Mouse (Mus musculus) bone marrow macrophage, adult 2 months (primary cell): ENCODE results near the gene Gphb5. TPM values are rescaled to one million over a fixed set of nuclear protein-coding genes. Genes with fewer than 3 reads are reported as not detected.
"Not testable (repeated sequence)": the region's sequence is repeated elsewhere in the genome, so short reads cannot be mapped to it uniquely, and the experiment has no call there.

Experiments used
- H3K27ac ChIP-seq: 2 replicates; pipeline ENCODE4 v1.5.1; 2012; ENCODE audit warnings: low read depth, low read length; ENCODE audit not compliant: insufficient read depth
- H3K4me1 ChIP-seq: 2 replicates; pipeline ENCODE4 v1.6.1; 2012; ENCODE audit warnings: low read length; ENCODE audit not compliant: control insufficient read depth, insufficient read depth
- H3K4me3 ChIP-seq: 2 replicates; pipeline ENCODE4 v1.5.1; 2012; ENCODE audit warnings: mild to moderate bottlenecking, low read length, moderate library complexity; ENCODE audit not compliant: insufficient read depth
- CTCF ChIP-seq: IDR thresholded peaks from 2 replicates; pipeline ENCODE4 v1.5.1; 2012; ENCODE audit warnings: low read depth, mild to moderate bottlenecking, low read length, moderate library complexity
- POLR2A ChIP-seq: IDR thresholded peaks from 2 replicates; pipeline ENCODE4 v1.6.1; 2012; ENCODE audit warnings: mild to moderate bottlenecking, low read depth, low read length, borderline replicate concordance
- polyA plus RNA-seq: library from polyadenylated mRNA; stranded (reverse); fragments of >200 nt; gene quantifications from 2 replicates; pipeline ENCODE4 v1.2.4, GENCODE M21; 2012; ENCODE audit not compliant: missing spikeins, insufficient read depth, insufficient read length

Gene Gphb5
- polyA plus RNA-seq, 1 experiment, result not detected

DNA sequence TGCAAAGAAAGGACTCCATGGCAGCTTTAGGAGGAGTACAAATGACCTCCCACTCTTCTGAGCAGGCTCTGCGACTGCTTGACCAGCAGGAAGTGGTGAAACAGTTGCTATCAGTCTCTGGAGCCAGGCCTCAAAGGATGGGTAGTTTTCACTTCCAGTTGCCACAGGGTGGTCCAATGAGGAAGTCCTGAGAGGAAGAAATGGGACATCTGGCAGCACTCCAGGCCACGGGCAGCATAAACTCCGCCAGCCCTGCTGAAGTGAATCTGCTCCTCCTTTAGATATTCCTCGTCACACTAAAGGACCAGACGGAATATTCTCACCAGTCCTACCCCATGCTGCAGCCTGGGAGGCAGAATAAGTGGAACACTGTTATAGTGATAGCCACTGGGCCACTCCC, 32.3 kb upstream of the Gphb5 start:
- TF ChIP-seq CTCF, result no peak
- TF ChIP-seq POLR2A, result no peak
- peaks cover 51% of the 10 kb centered on the region for H3K4me1 ChIP-seq
- peak overlapping the region; percentile 60 for H3K4me3 ChIP-seq
- H3K27ac ChIP-seq, result peak overlapping the region; percentile 74

GRCm38 (mm10) chr12:75446245-75446644, 29.7 kb upstream of the Gphb5 start:
- H3K4me1 ChIP-seq, result peaks cover 46% of the 10 kb centered on the region
- H3K27ac ChIP-seq, result no peak overlapping the region
- no peak for TF ChIP-seq POLR2A
- TF ChIP-seq CTCF, result no peak
- H3K4me3 ChIP-seq, result no peak overlapping the region

DNA sequence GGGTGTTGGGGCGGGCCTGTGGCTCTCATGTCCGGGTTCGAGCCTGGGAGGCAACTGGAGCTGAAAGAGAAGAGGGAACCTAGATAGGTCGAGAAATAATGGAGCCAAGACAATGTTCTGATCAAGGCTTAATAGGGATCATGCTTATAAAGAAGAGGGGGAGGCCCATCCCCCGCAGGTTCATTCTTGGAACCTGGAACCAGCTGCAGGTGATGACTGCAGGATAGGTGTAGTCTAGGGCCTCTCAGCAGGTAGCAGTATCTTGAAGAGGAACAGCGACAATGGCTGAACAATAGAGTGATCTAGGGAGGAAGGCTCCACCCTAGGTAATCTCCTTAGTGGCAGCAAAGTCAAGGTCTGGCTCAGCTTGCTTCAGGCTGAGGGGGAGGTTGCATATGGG, 15.8 kb upstream of the Gphb5 start:
- H3K4me3 ChIP-seq, H3K4me1 ChIP-seq, H3K27ac ChIP-seq: not testable (repeated sequence)

- Histone ChIP-seq H3K4me1 (peaks cover 3% of the 10 kb centered on the region; the same call in 1 of the 2 replicates), H3K4me3 (no peak overlapping the region), H3K27ac (no peak overlapping the region)
- TF ChIP-seq POLR2A, result no peak
- TF ChIP-seq CTCF, result no peak
Measured at GRCm38 (mm10) chr12:75429685-75430396, 13.3 kb upstream of the Gphb5 start.

DNA sequence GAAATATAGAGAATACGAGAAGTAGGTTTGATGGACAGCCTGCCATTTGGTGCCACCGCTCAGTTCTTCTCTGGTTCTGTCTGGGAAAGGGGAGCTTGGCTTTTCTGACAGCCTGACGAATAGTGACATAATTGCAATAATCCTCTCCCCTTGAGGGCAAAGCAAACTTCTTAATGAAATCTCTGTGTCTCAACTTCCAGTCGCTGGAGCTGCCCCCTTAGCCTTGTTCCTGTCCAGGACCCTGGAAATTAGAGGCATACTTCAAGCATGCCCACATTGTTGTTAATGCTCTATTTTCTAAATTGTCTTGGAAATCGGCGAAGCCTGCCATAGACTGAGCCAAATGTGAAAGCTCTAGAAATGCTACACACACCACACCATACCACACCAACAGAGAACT, 12.1 kb upstream of the Gphb5 start:
- no peak overlapping the region for H3K4me3 ChIP-seq
- TF ChIP-seq CTCF, result no peak
- no peak for TF ChIP-seq POLR2A
- H3K27ac ChIP-seq, result no peak overlapping the region
- H3K4me1 ChIP-seq, result peaks cover 3% of the 10 kb centered on the region; the same call in 1 of the 2 replicates

- TF ChIP-seq POLR2A (no peak), CTCF (no peak)
- Histone ChIP-seq H3K27ac (no peak overlapping the region), H3K4me3 (no peak overlapping the region), H3K4me1 (peaks cover 3% of the 10 kb centered on the region; the same call in 1 of the 2 replicates)
Measured at GRCm38 (mm10) chr12:75425882-75426281, 9.3 kb upstream of the Gphb5 start.

- Histone ChIP-seq H3K4me3 (no peak overlapping the region), H3K27ac (no peak overlapping the region), H3K4me1 (peaks cover 3% of the 10 kb centered on the region; the same call in 1 of the 2 replicates)
- TF ChIP-seq POLR2A, result no peak
- TF ChIP-seq CTCF, result no peak
Measured at GRCm38 (mm10) chr12:75424817-75425216, 8.2 kb upstream of the Gphb5 start.

- Histone ChIP-seq H3K4me3 (no peak overlapping the region), H3K4me1 (peaks cover 3% of the 10 kb centered on the region; the same call in 1 of the 2 replicates), H3K27ac (no peak overlapping the region)
- TF ChIP-seq POLR2A (no peak), CTCF (no peak)
Measured at GRCm38 (mm10) chr12:75424359-75424758, 7.8 kb upstream of the Gphb5 start.

DNA sequence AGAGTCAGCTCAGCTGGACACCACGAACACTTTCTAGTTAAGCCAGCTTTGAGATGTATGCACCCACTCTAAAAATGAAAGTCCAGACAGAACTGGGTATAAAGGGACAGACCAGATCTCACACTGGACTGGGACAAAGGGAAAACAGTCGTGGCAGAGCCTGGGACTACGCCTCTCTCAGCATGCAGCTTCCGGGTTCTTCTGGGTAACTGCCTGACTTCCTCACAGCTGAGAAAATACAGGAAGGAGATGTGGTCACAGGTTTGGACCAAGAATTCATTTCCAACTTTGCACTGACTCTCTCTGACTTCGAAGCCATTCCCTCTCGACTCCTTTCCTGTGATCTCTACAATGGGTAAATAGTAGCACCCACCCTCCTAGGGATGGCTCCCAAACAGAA, 1.6 kb downstream of the Gphb5 start:
- H3K27ac ChIP-seq, result no peak overlapping the region
- TF ChIP-seq POLR2A (no peak), CTCF (no peak)
- no peak overlapping the region for H3K4me3 ChIP-seq
- peaks cover 22% of the 10 kb centered on the region for H3K4me1 ChIP-seq

DNA sequence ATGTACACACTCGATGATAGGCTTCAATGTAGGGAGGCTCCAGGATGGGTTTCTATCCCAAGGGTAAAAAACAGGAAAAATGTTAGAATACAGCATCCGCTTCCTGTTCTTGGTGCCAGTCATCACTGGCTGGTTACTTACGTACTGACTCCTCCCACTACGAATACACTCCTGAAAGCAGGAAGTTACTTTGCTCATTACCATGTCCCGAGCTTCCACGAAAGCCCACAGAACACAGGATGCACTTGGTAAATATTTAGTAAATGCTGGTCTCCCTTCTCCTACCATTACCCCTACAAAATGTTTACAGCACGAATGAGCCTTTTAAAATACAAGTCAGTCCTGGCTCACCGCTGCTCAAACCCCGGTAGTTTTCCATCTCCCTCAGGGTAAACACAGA, 3.6 kb downstream of the Gphb5 start:
- Histone ChIP-seq H3K4me3 (no peak overlapping the region), H3K4me1 (peaks cover 22% of the 10 kb centered on the region), H3K27ac (no peak overlapping the region)
- TF ChIP-seq CTCF (no peak), POLR2A (no peak)
